Mouse (Mus musculus) heart, embryonic 10.5 days (tissue): ENCODE measurements around the gene Gria2. TPM values are rescaled to one million over a fixed set of nuclear protein-coding genes. Genes with fewer than 3 reads are reported as not detected.

Experiments used
- DNase-seq: peaks from one replicate; pipeline ENCODE4 v3.0.0-alpha.2; 2017; ENCODE audit warnings: low spot score
- H3K27ac ChIP-seq: fragments of 300-500 bp; sonication (generic); 2 replicates; pipeline ENCODE4 v1.5.1; 2016; ENCODE audit warnings: mild to moderate bottlenecking
- H3K27me3 ChIP-seq: fragments of 300-500 bp; sonication (generic); 2 replicates; pipeline ENCODE4 v1.6.1; 2016; ENCODE audit warnings: mild to moderate bottlenecking; ENCODE audit not compliant: poor library complexity, insufficient read depth, severe bottlenecking
- H3K36me3 ChIP-seq: fragments of 300-500 bp; sonication (generic); 2 replicates; pipeline ENCODE4 v1.6.1; 2016; ENCODE audit warnings: mild to moderate bottlenecking, moderate library complexity
- H3K4me1 ChIP-seq: fragments of 300-500 bp; sonication (generic); 2 replicates; pipeline ENCODE4 v1.6.1; 2016; ENCODE audit warnings: mild to moderate bottlenecking
- H3K4me3 ChIP-seq: fragments of 300-500 bp; sonication (generic); 2 replicates; pipeline ENCODE4 v1.5.1; 2016; ENCODE audit warnings: mild to moderate bottlenecking, moderate library complexity
- H3K9me3 ChIP-seq: fragments of 300-500 bp; sonication (generic); 2 replicates; pipeline ENCODE4 v1.6.1; 2016; ENCODE audit warnings: mild to moderate bottlenecking, moderate library complexity
- WGBS: fragments of 180-500 bp; shearing (Covaris S2); methylation state at CpG from one replicate; pipeline ENCODE4 v1.1.7; 2016; 5-methylcytosine and 5-hydroxymethylcytosine counted together
- polyA plus RNA-seq: library from polyadenylated mRNA; unstranded; fragments of >200 nt; fragmentation: Nextera tagmentation; extraction: Ambion mirVana; gene quantifications from 2 replicates; pipeline ENCODE4 v1.2.1, GENCODE M21; 2016

Gria2 gene
- polyA plus RNA-seq, 1 experiment from 2014 or later = 0.35 TPM

DNA sequence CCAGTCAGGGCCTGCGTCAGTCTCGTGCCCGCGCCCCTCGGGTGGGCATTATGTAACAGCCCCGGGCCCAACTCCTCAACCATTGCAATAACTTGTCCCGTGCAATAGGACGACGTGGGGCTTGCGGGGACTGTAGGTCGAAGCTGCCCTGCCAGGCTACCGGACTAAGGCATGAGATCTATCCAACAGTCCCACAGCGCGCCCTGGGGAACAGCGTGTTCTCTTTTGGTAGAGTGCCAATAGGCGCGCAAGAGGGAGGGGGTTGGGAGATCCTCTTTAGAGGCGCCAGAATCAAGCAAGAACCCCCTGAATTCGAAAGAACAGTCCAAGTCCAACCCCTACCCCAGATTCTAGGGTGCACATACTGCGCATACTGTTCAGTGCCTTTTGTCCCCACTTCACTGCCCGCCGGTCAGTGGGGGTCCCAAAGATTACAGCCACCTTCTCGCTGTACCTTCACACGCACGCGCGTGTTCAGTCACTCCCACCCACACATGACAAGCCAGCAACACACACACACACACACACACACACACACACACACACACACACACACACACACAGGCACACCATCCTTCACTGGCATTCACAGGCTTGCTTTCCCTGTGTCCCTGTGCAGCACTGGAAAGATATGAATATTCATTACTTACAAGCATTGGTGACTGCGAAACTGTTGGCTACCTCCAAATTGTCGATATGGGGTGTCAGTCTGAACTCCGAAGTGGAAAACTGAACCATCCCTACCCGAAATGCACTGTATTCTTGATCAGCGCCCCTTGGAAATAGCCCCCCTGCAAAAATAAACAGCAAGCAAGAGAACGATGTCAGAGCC is 1.4 kb downstream of the Gria2 start:
- Histone ChIP-seq H3K36me3 (no peaks in the 10 kb centered on the region), H3K27me3 (peaks cover 37% of the 10 kb centered on the region), H3K27ac (no peak overlapping the region), H3K4me3 (peak overlapping the region; percentile 55), H3K4me1 (peaks cover 20% of the 10 kb centered on the region), H3K9me3 (no peaks in the 10 kb centered on the region)
- 13% methylated on average over 33 of the region's 33 CpGs for WGBS
- DNase-seq = peak; percentile 74

DNA sequence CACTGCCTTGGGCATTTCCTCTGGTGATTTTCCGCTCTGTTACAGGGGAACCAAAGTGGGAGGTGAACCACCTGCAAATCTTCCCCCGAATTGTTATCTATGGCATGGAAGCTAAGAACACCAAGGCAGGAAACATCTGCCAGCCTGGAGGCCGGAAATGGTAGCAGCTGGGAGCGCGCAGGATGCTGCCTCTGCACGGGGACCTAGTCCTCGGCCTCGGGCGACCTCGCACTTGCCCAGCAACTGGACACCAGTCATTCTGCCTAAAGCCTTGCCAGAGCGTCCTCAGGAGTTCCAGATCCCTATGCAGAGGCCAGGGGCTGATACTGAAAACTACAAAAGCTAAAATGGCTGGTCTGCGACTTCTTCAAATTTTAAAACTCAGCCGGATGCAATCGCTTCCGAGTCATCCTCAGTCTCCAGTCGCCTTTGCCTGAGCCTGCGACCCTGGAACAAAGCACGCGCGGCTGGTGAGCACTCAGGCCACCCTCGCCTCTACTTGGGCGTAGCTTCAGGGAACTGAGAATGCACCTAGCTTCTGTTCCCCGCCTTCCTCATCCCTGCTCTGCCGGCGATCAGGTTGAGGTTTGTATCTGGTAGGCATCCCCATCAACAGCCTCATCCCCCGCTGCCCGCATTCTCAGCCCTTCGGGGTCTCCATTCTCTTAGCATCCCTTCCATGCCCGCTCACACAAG is 2.2 kb downstream of the Gria2 start:
- H3K27me3 ChIP-seq = peaks cover 37% of the 10 kb centered on the region
- H3K4me1 ChIP-seq = peaks cover 20% of the 10 kb centered on the region
- no peaks in the 10 kb centered on the region for H3K36me3 ChIP-seq
- H3K27ac ChIP-seq = no peak overlapping the region
- peak; percentile 75 for DNase-seq
- WGBS = 3% methylated on average over 29 of the region's 29 CpGs
- H3K9me3 ChIP-seq = no peaks in the 10 kb centered on the region
- peak overlapping the region; percentile 55 for H3K4me3 ChIP-seq

DNA sequence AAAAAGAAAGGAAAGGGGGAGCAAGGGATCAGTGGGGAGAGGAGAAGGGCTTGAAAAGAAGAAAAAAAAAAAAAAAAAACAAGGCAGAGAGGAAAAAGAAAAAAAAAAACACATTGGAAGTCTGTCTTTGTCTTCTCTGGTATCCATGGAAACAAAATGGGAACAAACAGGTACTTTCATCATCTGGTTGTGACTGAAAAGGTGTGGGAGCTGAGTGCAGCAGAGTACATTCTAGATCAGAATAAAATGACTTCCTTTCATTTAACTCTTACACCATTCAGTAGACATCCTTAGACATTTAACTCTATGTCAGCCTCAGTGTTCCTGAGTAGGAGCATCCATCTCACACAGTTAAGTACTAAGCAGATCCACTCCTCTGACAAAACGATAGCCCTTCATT is 4.7 kb downstream of the Gria2 start:
- no peaks in the 10 kb centered on the region for H3K36me3 ChIP-seq
- H3K9me3 ChIP-seq = no peaks in the 10 kb centered on the region
- DNase-seq = no peak
- no peak overlapping the region for H3K4me3 ChIP-seq
- WGBS = 83% methylated on average over 1 of the region's 1 CpGs
- H3K27me3 ChIP-seq = peaks cover 37% of the 10 kb centered on the region
- peaks cover 20% of the 10 kb centered on the region for H3K4me1 ChIP-seq
- H3K27ac ChIP-seq = no peak overlapping the region

DNA sequence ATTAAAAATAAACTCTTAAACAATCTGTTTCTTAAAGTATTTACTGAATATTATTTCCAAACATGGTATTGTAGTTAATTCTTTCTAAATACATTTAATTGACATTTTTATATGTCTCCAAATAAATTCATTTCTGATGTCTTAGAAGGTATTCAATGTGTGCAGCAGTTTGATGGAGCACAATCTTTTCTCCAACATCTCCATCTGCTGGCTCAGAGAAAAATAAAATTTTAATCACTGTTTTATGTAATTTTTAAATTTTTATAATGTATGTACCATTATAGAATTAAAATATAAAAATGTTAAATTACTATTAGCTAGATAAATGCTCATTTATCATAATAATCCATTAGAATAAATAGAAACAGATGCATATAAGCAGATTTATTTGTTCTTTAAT is 5.9 kb downstream of the Gria2 start:
- no peak overlapping the region for H3K4me3 ChIP-seq
- H3K4me1 ChIP-seq = peaks cover 14% of the 10 kb centered on the region
- H3K27ac ChIP-seq = no peak overlapping the region
- H3K27me3 ChIP-seq = peaks cover 25% of the 10 kb centered on the region
- H3K36me3 ChIP-seq = no peaks in the 10 kb centered on the region
- H3K9me3 ChIP-seq = no peaks in the 10 kb centered on the region
- DNase-seq = no peak

DNA sequence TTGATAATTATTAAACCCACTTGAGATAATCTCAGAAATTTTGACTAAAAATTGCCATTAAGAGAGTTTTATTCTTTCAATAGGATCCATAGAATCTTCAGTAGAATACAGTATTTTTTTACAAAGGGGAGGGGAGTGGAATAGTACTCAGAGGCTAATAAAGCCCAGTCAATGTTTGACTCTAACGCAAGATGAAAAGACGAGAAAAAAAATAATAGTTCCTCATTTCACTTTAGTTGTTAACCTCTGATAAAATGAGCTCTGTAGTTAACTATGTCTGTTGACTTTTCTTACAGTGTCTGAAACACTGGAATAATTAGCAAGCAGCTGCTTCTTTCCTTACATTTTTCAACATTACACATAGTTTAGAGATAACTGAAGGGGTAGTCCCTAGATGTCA is 7.4 kb downstream of the Gria2 start:
- Histone ChIP-seq H3K36me3 (no peaks in the 10 kb centered on the region), H3K27ac (no peak overlapping the region), H3K4me3 (no peak overlapping the region), H3K27me3 (peaks cover 10% of the 10 kb centered on the region), H3K9me3 (no peaks in the 10 kb centered on the region), H3K4me1 (peaks cover 3% of the 10 kb centered on the region; the same call in 1 of the 2 replicates)
- DNase-seq = no peak
- 82% methylated on average over 2 of the region's 2 CpGs for WGBS

DNA sequence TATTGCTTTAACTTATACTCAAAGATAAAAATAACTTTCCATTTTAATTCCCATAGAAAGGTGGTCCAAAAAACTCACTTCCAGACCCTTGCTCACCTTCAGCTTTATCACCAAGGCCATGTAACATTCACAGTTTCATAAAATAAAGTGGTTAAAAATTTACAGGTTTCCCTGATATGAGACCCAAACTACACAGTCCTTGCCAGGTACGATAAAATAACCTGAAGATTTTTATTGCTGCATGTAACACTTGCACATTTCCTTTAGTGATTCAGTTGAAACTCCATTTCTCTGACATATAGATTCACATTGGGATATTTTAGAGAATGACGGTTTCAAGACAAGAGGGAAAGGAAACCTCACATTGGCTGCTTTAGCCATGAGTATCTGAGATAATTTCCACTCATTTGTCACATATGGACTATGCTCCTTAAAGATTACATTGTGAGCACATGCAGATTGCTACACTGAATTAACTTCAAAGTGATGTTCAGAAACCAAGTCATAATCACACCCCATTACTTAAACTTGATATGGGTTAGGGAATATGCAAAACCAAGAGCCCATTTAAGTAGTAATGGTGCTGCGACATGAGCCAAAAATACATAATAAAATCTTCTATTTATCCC is 15.4 kb downstream of the Gria2 start:
- no peak overlapping the region for H3K4me3 ChIP-seq
- 83% methylated on average over 3 of the region's 3 CpGs for WGBS
- no peaks in the 10 kb centered on the region for H3K9me3 ChIP-seq
- no peaks in the 10 kb centered on the region for H3K36me3 ChIP-seq
- H3K27me3 ChIP-seq = no peaks in the 10 kb centered on the region
- no peaks in the 10 kb centered on the region for H3K4me1 ChIP-seq
- no peak overlapping the region for H3K27ac ChIP-seq
- no peak for DNase-seq

DNA sequence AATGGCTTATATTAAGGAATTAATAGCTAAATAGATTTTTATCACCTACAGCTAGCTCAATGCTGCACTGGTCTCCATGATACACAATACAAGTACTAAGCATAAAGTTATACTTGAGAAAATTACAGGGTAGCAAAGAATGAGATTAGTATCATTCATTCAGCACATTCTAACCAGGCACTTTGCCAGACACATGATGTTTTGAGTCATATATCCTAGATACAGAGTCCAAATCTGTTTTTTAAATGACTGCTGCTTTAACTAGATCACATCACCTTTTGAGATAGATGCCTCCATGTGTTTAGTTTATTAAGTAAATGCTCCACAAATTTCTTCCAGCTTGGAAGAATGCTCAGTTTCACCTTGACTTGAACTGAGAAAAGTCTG is 21.5 kb downstream of the Gria2 start:
- Histone ChIP-seq H3K4me3 (no peak overlapping the region), H3K27ac (no peak overlapping the region), H3K9me3 (no peaks in the 10 kb centered on the region), H3K4me1 (no peaks in the 10 kb centered on the region), H3K27me3 (no peaks in the 10 kb centered on the region), H3K36me3 (no peaks in the 10 kb centered on the region)
- DNase-seq = no peak

DNA sequence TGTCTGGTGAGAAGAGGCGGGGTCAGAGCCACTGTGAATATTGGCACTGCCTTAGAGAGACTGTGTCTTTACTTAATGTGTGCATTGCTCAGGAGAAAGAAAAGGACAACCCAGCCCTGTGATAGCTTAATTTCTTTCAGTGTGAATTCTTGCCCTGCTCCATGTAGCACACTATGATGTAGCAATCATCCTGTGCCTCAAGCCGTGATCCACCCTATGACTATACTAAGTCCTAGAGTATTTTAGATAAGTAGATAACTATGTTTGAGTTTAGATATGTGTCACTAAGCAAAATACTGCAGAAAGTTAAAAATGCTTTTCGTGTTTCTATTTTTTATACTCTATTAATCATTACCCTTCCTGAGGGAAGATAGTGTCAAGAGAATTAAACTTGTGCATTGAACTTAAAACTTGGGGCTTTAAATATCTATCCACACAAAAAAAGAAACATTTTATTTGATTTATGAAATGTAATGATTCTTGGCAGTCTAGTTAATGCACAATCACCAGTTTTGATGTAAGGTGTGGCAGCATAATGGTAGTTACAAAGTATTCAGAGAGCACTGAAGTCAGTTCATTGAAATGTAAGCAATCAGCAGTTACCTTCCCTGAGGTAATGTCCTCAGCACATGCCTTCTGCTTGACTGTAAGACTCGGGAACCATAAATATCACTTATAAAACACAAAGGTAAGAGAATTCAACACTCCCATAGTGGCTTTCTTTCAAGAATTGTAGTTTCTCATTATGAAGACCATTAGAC is 22.1 kb downstream of the Gria2 start:
- Histone ChIP-seq H3K4me3 (no peak overlapping the region), H3K27ac (no peak overlapping the region), H3K4me1 (no peaks in the 10 kb centered on the region), H3K9me3 (no peaks in the 10 kb centered on the region), H3K27me3 (no peaks in the 10 kb centered on the region), H3K36me3 (no peaks in the 10 kb centered on the region)
- DNase-seq = no peak
- WGBS = 77% methylated on average over 4 of the region's 4 CpGs

DNA sequence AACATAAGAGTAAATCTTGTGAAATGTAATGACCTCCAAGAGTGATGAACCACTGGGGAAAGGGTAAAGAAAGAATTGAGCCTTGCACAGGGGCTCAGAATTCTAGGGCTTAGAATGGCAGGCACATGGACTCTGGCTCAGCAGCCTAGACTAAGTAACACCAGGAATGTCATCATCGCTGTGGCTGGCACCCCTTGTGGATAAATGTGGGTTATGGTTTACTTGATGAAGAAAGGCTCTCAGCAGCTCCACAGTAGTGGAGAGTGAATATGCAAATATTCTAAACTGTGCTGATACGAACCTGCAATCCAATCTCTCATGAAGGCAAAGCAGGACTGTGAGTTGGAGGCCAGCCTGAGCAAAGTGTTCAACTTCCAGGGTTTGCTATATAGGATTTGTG is 26.0 kb downstream of the Gria2 start:
- DNase-seq = no peak
- H3K36me3 ChIP-seq = no peaks in the 10 kb centered on the region
- H3K27me3 ChIP-seq = no peaks in the 10 kb centered on the region
- no peaks in the 10 kb centered on the region for H3K9me3 ChIP-seq
- H3K4me3 ChIP-seq = no peak overlapping the region
- H3K4me1 ChIP-seq = no peaks in the 10 kb centered on the region
- WGBS = 67% methylated on average over 2 of the region's 2 CpGs
- no peak overlapping the region for H3K27ac ChIP-seq

DNA sequence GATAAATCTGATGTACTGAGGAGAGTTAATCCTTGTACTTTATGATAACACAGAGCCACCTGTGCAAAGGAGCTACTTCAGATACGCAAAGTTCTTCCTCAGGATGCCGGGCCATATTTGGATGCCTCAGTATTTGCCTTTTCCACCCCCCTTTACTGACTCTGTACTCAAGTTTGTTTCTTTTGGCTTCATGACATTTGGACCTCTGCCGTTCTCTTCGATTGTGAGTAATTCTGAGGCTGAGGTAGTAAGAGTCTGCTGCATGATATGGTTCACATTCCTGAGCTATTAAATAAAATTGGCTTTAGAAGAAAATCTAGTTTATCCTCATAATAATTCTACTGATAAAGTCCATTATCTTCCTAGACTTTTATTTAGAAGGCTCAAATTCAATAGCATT is 26.7 kb downstream of the Gria2 start:
- H3K27ac ChIP-seq = no peak overlapping the region
- WGBS = 88% methylated on average over 4 of the region's 4 CpGs
- no peaks in the 10 kb centered on the region for H3K36me3 ChIP-seq
- no peaks in the 10 kb centered on the region for H3K9me3 ChIP-seq
- no peak overlapping the region for H3K4me3 ChIP-seq
- no peaks in the 10 kb centered on the region for H3K4me1 ChIP-seq
- no peak for DNase-seq
- H3K27me3 ChIP-seq = no peaks in the 10 kb centered on the region

DNA sequence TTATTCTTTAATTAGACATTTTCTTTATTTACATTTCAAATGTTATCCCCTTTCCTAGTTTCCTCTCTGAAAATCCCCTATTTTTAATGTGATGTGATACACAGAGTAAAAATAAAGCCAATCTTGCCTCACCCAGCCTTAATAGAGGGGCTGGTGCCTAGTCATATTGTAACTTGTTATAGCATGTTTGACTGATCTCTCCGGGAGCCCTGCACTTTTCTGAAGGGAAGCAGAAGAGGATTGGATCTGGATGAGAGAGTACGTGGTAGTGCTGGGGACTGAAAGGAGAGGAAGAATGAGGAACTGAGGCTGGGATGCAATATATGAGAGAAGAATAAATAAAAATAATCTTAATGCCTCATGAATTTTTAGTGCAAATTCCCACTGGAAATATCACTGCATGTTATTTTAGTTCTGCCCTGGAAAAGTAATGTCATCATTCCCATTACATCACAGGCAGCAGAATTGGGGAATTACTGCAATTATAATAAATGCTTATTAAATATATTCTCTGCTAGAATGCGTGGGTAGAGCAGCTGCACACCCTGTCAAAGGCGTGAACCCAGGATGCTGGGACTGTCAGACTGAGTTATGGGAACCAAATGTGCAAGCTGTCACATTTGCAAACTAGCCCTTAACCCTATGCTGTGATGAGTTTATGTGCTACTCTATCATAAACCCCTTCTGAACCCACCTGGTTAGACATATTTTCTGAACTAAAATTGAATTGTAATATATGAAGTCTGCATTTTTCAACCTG is 28.4 kb downstream of the Gria2 start:
- no peak for DNase-seq
- Histone ChIP-seq H3K27me3 (no peaks in the 10 kb centered on the region), H3K4me1 (no peaks in the 10 kb centered on the region), H3K36me3 (no peaks in the 10 kb centered on the region), H3K9me3 (no peaks in the 10 kb centered on the region), H3K4me3 (no peak overlapping the region), H3K27ac (no peak overlapping the region)
- 73% methylated on average over 4 of the region's 4 CpGs for WGBS

DNA sequence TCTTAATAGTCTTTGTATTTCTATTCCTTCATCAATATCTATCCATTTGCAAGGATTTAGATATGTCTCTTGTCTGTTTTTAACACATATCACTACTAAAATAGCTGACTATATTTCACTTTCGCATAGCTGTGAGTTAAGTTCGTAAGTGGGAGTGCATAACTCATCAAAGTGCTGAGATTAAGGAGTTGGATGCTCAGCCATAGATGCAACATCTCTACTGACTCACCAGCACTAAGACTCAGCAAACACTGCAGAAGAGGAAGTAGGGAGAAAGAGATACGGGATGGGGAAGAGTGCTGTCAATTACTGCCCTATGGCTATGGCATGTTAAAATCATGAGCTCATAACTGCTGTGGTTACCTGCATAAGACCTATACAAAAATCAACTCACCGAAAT is 29.4 kb downstream of the Gria2 start:
- 71% methylated on average over 4 of the region's 4 CpGs for WGBS
- H3K9me3 ChIP-seq = no peaks in the 10 kb centered on the region
- H3K27me3 ChIP-seq = no peaks in the 10 kb centered on the region
- H3K36me3 ChIP-seq = no peaks in the 10 kb centered on the region
- no peak for DNase-seq
- H3K4me3 ChIP-seq = no peak overlapping the region
- H3K27ac ChIP-seq = no peak overlapping the region
- H3K4me1 ChIP-seq = no peaks in the 10 kb centered on the region
